ENCODE assay signal across 8 mouse cellular contexts in genomic region chr3:88146376-88147112, GRCm38 (mm10). TPM values are rescaled to one million over a fixed set of nuclear protein-coding genes. Genes with fewer than 3 reads are reported as not detected.
DNase-seq lines count a peak whose midpoint lies in the region; ATAC-seq and TF ChIP-seq lines count a peak whose summit lies in the region.

No protein-coding gene starts in this region.

- peak overlapping the region; percentile 93 for H3K27ac ChIP-seq in forebrain, embryonic 10.5 days
- H3K27ac ChIP-seq in forebrain, postnatal 0 days (ENCODE audit: low read depth, low read length): no peak overlapping the region
- peak overlapping the region; percentile 92 for H3K27ac ChIP-seq in midbrain, embryonic 10.5 days (replicated peaks)
- H3K27ac ChIP-seq in midbrain, embryonic 15.5 days: no peak overlapping the region
- no peak overlapping the region for H3K27ac ChIP-seq in limb, embryonic 13.5 days
- no peak overlapping the region for H3K27ac ChIP-seq in stomach, postnatal 0 days (replicated peaks)

- H3K4me1 ChIP-seq in forebrain, embryonic 10.5 days: peaks cover 99% of the 10 kb centered on the region
- peaks cover 51% of the 10 kb centered on the region for H3K4me1 ChIP-seq in forebrain, postnatal 0 days (ENCODE audit: insufficient read depth)
- H3K4me1 ChIP-seq in midbrain, embryonic 10.5 days: peaks cover 99% of the 10 kb centered on the region
- peaks cover 88% of the 10 kb centered on the region for H3K4me1 ChIP-seq in midbrain, embryonic 15.5 days
- H3K4me1 ChIP-seq in limb, embryonic 13.5 days: peaks cover 86% of the 10 kb centered on the region
- peaks cover 44% of the 10 kb centered on the region for H3K4me1 ChIP-seq in stomach, postnatal 0 days (replicated peaks; ENCODE audit: control insufficient read depth, insufficient read depth)

- H3K36me3 ChIP-seq in forebrain, embryonic 10.5 days (replicated peaks): peaks cover 5% of the 10 kb centered on the region; the same call in 1 of the 2 replicates
- H3K36me3 ChIP-seq in forebrain, postnatal 0 days (ENCODE audit: insufficient read depth): peaks cover 4% of the 10 kb centered on the region; the same call in 1 of the 2 replicates
- H3K36me3 ChIP-seq in midbrain, embryonic 10.5 days: no peaks in the 10 kb centered on the region
- H3K36me3 ChIP-seq in midbrain, embryonic 15.5 days (replicated peaks): no peaks in the 10 kb centered on the region
- 0 out of 2 replicates have a peak, but pooled peaks cover 3% of the 10 kb centered on the region for H3K36me3 ChIP-seq in limb, embryonic 13.5 days
- no peaks in the 10 kb centered on the region for H3K36me3 ChIP-seq in stomach, postnatal 0 days (ENCODE audit: control insufficient read depth, insufficient read depth, low read length)

- no peak overlapping the region for H3K9ac ChIP-seq in forebrain, postnatal 0 days
- H3K9ac ChIP-seq in midbrain, embryonic 15.5 days: no peak overlapping the region
- H3K9ac ChIP-seq in limb, embryonic 13.5 days: peak overlapping the region; percentile 92
- H3K9ac ChIP-seq in stomach, postnatal 0 days (ENCODE audit: low read length): 0 out of 2 replicates have a peak overlapping the region, but pooled peaks have one; percentile 23

- no peak for TF ChIP-seq EP300 in stomach, postnatal 0 days (optimal IDR thresholded peaks at IDR 0.05)

- TF ChIP-seq CTCF in forebrain, postnatal 0 days (IDR thresholded peaks at IDR 0.05; ENCODE audit: low read depth): no peak
- no peak for TF ChIP-seq CTCF in stomach, postnatal 0 days (IDR thresholded peaks at IDR 0.05; ENCODE audit: low read depth)

- peak overlapping the region; percentile 92; the same call in 1 of the 2 replicates for H3K4me3 ChIP-seq in forebrain, embryonic 10.5 days
- no peak overlapping the region for H3K4me3 ChIP-seq in forebrain, postnatal 0 days (ENCODE audit: low read depth, low read length)
- H3K4me3 ChIP-seq in midbrain, embryonic 10.5 days: peak overlapping the region; percentile 87; the same call in 1 of the 2 replicates
- H3K4me3 ChIP-seq in midbrain, embryonic 15.5 days: no peak overlapping the region
- H3K4me3 ChIP-seq in limb, embryonic 13.5 days: 0 out of 2 replicates have a peak overlapping the region, but pooled peaks have one; percentile 5
- H3K4me3 ChIP-seq in stomach, postnatal 0 days (ENCODE audit: low read depth, low read length): no peak overlapping the region

- H3K9me3 ChIP-seq in forebrain, embryonic 10.5 days: no peaks in the 10 kb centered on the region
- no peaks in the 10 kb centered on the region for H3K9me3 ChIP-seq in forebrain, postnatal 0 days (ENCODE audit: low read length)
- H3K9me3 ChIP-seq in midbrain, embryonic 10.5 days (replicated peaks): no peaks in the 10 kb centered on the region
- H3K9me3 ChIP-seq in midbrain, embryonic 15.5 days: no peaks in the 10 kb centered on the region
- H3K9me3 ChIP-seq in limb, embryonic 13.5 days: no peaks in the 10 kb centered on the region
- H3K9me3 ChIP-seq in stomach, postnatal 0 days (ENCODE audit: control insufficient read depth, low read length): no peaks in the 10 kb centered on the region

- no peak for DNase-seq in forebrain, embryonic 10.5 days (ENCODE audit: extremely low spot score, low spot score)
- no peak for DNase-seq in forebrain, postnatal 0 days
- DNase-seq in midbrain, embryonic 10.5 days (ENCODE audit: low spot score): no peak
- no peak for DNase-seq in stomach, postnatal 0 days (ENCODE audit: low spot score)
- no peak for DNase-seq in yolk sac, embryonic 10.5 days (ENCODE audit: low spot score)
- DNase-seq in embryo, embryonic 10 days (ENCODE audit: low spot score): no peak

- WGBS in forebrain, embryonic 10.5 days: 38% methylated on average over 5 of the region's 5 CpGs
- WGBS in forebrain, postnatal 0 days: 38% methylated on average over 5 of the region's 5 CpGs
- WGBS in midbrain, embryonic 10.5 days: 43% methylated on average over 5 of the region's 5 CpGs
- WGBS in midbrain, embryonic 15.5 days: 41% methylated on average over 5 of the region's 5 CpGs
- 48% methylated on average over 5 of the region's 5 CpGs for WGBS in limb, embryonic 13.5 days
- WGBS in stomach, postnatal 0 days: 35% methylated on average over 5 of the region's 5 CpGs

- no peak for ATAC-seq in forebrain, postnatal 0 days
- no peak for ATAC-seq in midbrain, embryonic 15.5 days (replicated peaks)
- no peak for ATAC-seq in limb, embryonic 13.5 days (ENCODE audit: low FRiP score, low read depth)
- no peak for ATAC-seq in stomach, postnatal 0 days (ENCODE audit: low FRiP score, low TSS enrichment)

- no peak overlapping the region for H3K4me2 ChIP-seq in forebrain, postnatal 0 days (ENCODE audit: low read depth)
- H3K4me2 ChIP-seq in midbrain, embryonic 15.5 days: no peak overlapping the region
- peak overlapping the region; percentile 98 for H3K4me2 ChIP-seq in limb, embryonic 13.5 days (replicated peaks)
- H3K4me2 ChIP-seq in stomach, postnatal 0 days (replicated peaks; ENCODE audit: low read depth): peak overlapping the region; percentile 25; the same call in 1 of the 2 replicates

- H3K27me3 ChIP-seq in forebrain, embryonic 10.5 days (ENCODE audit: poor library complexity, severe bottlenecking): peaks cover under 1% of the 10 kb centered on the region; the same call in 1 of the 2 replicates
- no peaks in the 10 kb centered on the region for H3K27me3 ChIP-seq in forebrain, postnatal 0 days (ENCODE audit: insufficient read depth, low read length)
- H3K27me3 ChIP-seq in midbrain, embryonic 10.5 days (ENCODE audit: low read depth, poor library complexity, severe bottlenecking): peaks cover 6% of the 10 kb centered on the region
- H3K27me3 ChIP-seq in midbrain, embryonic 15.5 days (replicated peaks): no peaks in the 10 kb centered on the region
- H3K27me3 ChIP-seq in limb, embryonic 13.5 days: no peaks in the 10 kb centered on the region
- no peaks in the 10 kb centered on the region for H3K27me3 ChIP-seq in stomach, postnatal 0 days (ENCODE audit: control insufficient read depth, insufficient read depth, low read length)

RNA-seq across cellular contexts. Expression of gene Mef2d, which starts 4.4 kb away (rescaled TPM):
- 9.4 and 11.1 TPM in 2 replicates for polyA plus RNA-seq in forebrain, embryonic 10.5 days (2016; fragmentation: Nextera tagmentation; extraction: Ambion mirVana)
- total RNA-seq in forebrain, postnatal 0 days (2014; rRNA removed): 45.0 and 53.0 TPM in 2 replicates
- 30.9 and 34.0 TPM in 2 replicates for polyA plus RNA-seq in forebrain, postnatal 0 days (2015; fragmentation: Nextera tagmentation; extraction: Ambion mirVana)
- polyA plus RNA-seq in midbrain, embryonic 10.5 days (2016; fragmentation: Nextera tagmentation; extraction: Ambion mirVana): 8.2 and 11.0 TPM in 2 replicates
- 23.2 and 25.3 TPM in 2 replicates for polyA plus RNA-seq in midbrain, embryonic 15.5 days (2015; fragmentation: Nextera tagmentation; extraction: Ambion mirVana)
- polyA plus RNA-seq in limb, embryonic 13.5 days (2015; fragmentation: Nextera tagmentation; extraction: Ambion mirVana): 16.4 and 19.7 TPM in 2 replicates
- polyA plus RNA-seq in stomach, postnatal 0 days (2015; fragmentation: Nextera tagmentation; extraction: Ambion mirVana): 10.6 and 13.0 TPM in 2 replicates

Comparison
In these comparisons a context has a peak if more than half of its experiments do, and no peak if none do; other contexts are left out.
1. H3K27ac ChIP-seq: peak in forebrain, embryonic 10.5 days (single experiment) and midbrain, embryonic 10.5 days (single experiment); none in forebrain, postnatal 0 days (single experiment), midbrain, embryonic 15.5 days (single experiment), limb, embryonic 13.5 days (single experiment) and stomach, postnatal 0 days (single experiment).
2. H3K4me3 ChIP-seq: peak in forebrain, embryonic 10.5 days (single experiment), midbrain, embryonic 10.5 days (single experiment) and limb, embryonic 13.5 days (single experiment); none in forebrain, postnatal 0 days (single experiment), midbrain, embryonic 15.5 days (single experiment) and stomach, postnatal 0 days (single experiment).
3. H3K4me2 ChIP-seq: peak in limb, embryonic 13.5 days (single experiment) and stomach, postnatal 0 days (single experiment); none in forebrain, postnatal 0 days (single experiment) and midbrain, embryonic 15.5 days (single experiment).
4. H3K9ac ChIP-seq: peak in limb, embryonic 13.5 days (single experiment) and stomach, postnatal 0 days (single experiment); none in forebrain, postnatal 0 days (single experiment) and midbrain, embryonic 15.5 days (single experiment).